Mouse (Mus musculus) hindbrain, postnatal 0 days (tissue): ENCODE measurements around the gene Eif6. TPM values are rescaled to one million over a fixed set of nuclear protein-coding genes. Genes with fewer than 3 reads are reported as not detected.
A peak's percentile ranks its signal among the peaks of the same experiment; 100 is the strongest.

Experiments
- ATAC-seq: fragments of 200-750 bp; cut with Nextera tagmentation; 2 replicates; pipeline ENCODE4 v1.8.0; 2017; ENCODE audit warnings: mild to moderate bottlenecking, moderate TSS enrichment, moderate library complexity
- DNase-seq: peaks from one replicate; pipeline ENCODE4 v3.0.0-alpha.2; 2015; ENCODE audit warnings: low spot score
- H3K27ac ChIP-seq: fragments of 300-500 bp; sonication (generic); 2 replicates; pipeline ENCODE4 v1.5.1; 2014; ENCODE audit warnings: mild to moderate bottlenecking
- H3K27me3 ChIP-seq: fragments of 300-500 bp; sonication (generic); 2 replicates; pipeline ENCODE4 v1.6.1; 2014; ENCODE audit warnings: low read length, mixed read lengths; ENCODE audit not compliant: insufficient read depth
- H3K36me3 ChIP-seq: fragments of 300-500 bp; sonication (generic); 2 replicates; pipeline ENCODE4 v1.6.1; 2014; ENCODE audit warnings: low read length, mixed read lengths; ENCODE audit not compliant: insufficient read depth
- H3K4me1 ChIP-seq: fragments of 300-500 bp; sonication (generic); 2 replicates; pipeline ENCODE4 v1.6.1; 2014; ENCODE audit warnings: antibody characterized with exemption, low read length, mixed read lengths; ENCODE audit not compliant: insufficient read depth
- H3K4me2 ChIP-seq: fragments of 300-500 bp; sonication (generic); 2 replicates; pipeline ENCODE4 v1.6.1; 2014; ENCODE audit warnings: low read depth, mild to moderate bottlenecking, low read length, moderate library complexity, mixed read lengths
- H3K4me3 ChIP-seq: fragments of 300-500 bp; sonication (generic); 2 replicates; pipeline ENCODE4 v1.5.1; 2014; ENCODE audit warnings: low read length
- H3K9ac ChIP-seq: fragments of 300-500 bp; sonication (generic); replicated peaks from 2 replicates; pipeline ENCODE4 v1.6.1; 2014; ENCODE audit warnings: mild to moderate bottlenecking, low read length, moderate library complexity, mixed read lengths
- H3K9me3 ChIP-seq: fragments of 300-500 bp; sonication (generic); 2 replicates; pipeline ENCODE4 v1.6.1; 2016; ENCODE audit warnings: low read length, mixed read lengths
- CTCF ChIP-seq: IDR thresholded peaks from 2 replicates; pipeline ENCODE4 v1.5.1; 2016; ENCODE audit warnings: antibody characterized with exemption, control low read depth, low read depth
- WGBS: fragments of 180-500 bp; shearing (Covaris S2); extraction: QIAGEN DNeasy Blood & Tissue Kit; methylation state at CpG from one replicate; pipeline ENCODE4 v1.1.7; 2014; 5-methylcytosine and 5-hydroxymethylcytosine counted together
- polyA plus RNA-seq: library from polyadenylated mRNA; unstranded; fragments of >200 nt; fragmentation: Nextera tagmentation; extraction: Ambion mirVana; gene quantifications from 2 replicates; pipeline ENCODE4 v1.2.1, GENCODE M21; 2015
- total RNA-seq: library from RNA; depleted of rRNA; stranded (reverse); fragments of >200 nt; gene quantifications from 2 replicates; pipeline ENCODE4 v1.2.3, GENCODE M21; 2014; rRNA removed

Gene Eif6
- total and polyA plus RNA-seq, 2 experiments from 2014 or later = 110 to 144 TPM

- Histone ChIP-seq H3K36me3 (no peaks in the 10 kb centered on the region), H3K27ac (peak within 1 kb of the TSS; percentile 96), H3K9me3 (no peaks in the 10 kb centered on the region), H3K4me2 (peak within 1 kb of the TSS; percentile 77), H3K4me3 (peak within 1 kb of the TSS; percentile 76), H3K4me1 (peaks cover 5% of the 10 kb centered on the region; the same call in 1 of the 2 replicates), H3K9ac (peak within 1 kb of the TSS; percentile 96), H3K27me3 (no peaks in the 10 kb centered on the region)
- TF ChIP-seq CTCF = no peak
- DNase-seq (peak; percentile 58), ATAC-seq (no peak; the same call in 1 of the 2 replicates)
- WGBS = 2% methylated on average over 55 of the region's 100 CpGs
Measured at GRCm38 (mm10) chr2:155774927-155775684, 51.6 kb downstream of the Eif6 start, which contains the start of gene Mmp24. Mmp24 (plus strand) TSS chr2:155775342.

GRCm38 (mm10) chr2:155774261-155774926 is 52.3 kb downstream of the Eif6 start:
- H3K9ac ChIP-seq = peak overlapping the region; percentile 96
- ATAC-seq = 0 out of 2 replicates have a peak, but pooled peaks have one; percentile 5
- H3K36me3 ChIP-seq = no peaks in the 10 kb centered on the region
- DNase-seq = no peak
- H3K27ac ChIP-seq = peak overlapping the region; percentile 96; the same call in 1 of the 2 replicates
- no peak for TF ChIP-seq CTCF
- WGBS = 55% methylated on average over 11 of the region's 11 CpGs
- H3K4me2 ChIP-seq = peak overlapping the region; percentile 77
- peak overlapping the region; percentile 76 for H3K4me3 ChIP-seq
- no peaks in the 10 kb centered on the region for H3K27me3 ChIP-seq
- H3K4me1 ChIP-seq = peaks cover 5% of the 10 kb centered on the region; the same call in 1 of the 2 replicates
- no peaks in the 10 kb centered on the region for H3K9me3 ChIP-seq

GRCm38 (mm10) chr2:155773664-155774063 is 53.1 kb downstream of the Eif6 start:
- no peaks in the 10 kb centered on the region for H3K27me3 ChIP-seq
- H3K4me3 ChIP-seq = no peak overlapping the region
- no peak overlapping the region for H3K27ac ChIP-seq
- peaks cover 5% of the 10 kb centered on the region; the same call in 1 of the 2 replicates for H3K4me1 ChIP-seq
- H3K9me3 ChIP-seq = no peaks in the 10 kb centered on the region
- TF ChIP-seq CTCF = no peak
- no peak for DNase-seq
- no peak overlapping the region for H3K9ac ChIP-seq
- no peak for ATAC-seq
- no peak overlapping the region for H3K4me2 ChIP-seq
- no peaks in the 10 kb centered on the region for H3K36me3 ChIP-seq
- WGBS = 61% methylated on average over 4 of the region's 4 CpGs

Other genes with a start within 250 kb of the Eif6 start
- gene Gss, start 234.1 kb downstream of the Eif6 start, total RNA-seq = 5.6 and 14.7 TPM in 2 replicates
- gene Gss, start 234.1 kb downstream of the Eif6 start, polyA plus RNA-seq = 15.3 and 15.4 TPM in 2 replicates
- 0.18 and 3.1 TPM in 2 replicates for gene Myh7b, start 215.7 kb downstream of the Eif6 start, total RNA-seq
- 3.4 and 3.9 TPM in 2 replicates for gene Myh7b, start 215.7 kb downstream of the Eif6 start, polyA plus RNA-seq
- 169 and 172 TPM in 2 replicates for gene Trpc4ap, start 134.5 kb downstream of the Eif6 start, total RNA-seq
- 127 and 129 TPM in 2 replicates for gene Trpc4ap, start 134.5 kb downstream of the Eif6 start, polyA plus RNA-seq
- gene Edem2, start 97.5 kb downstream of the Eif6 start, total RNA-seq = 32.0 and 40.7 TPM in 2 replicates
- gene Edem2, start 97.5 kb downstream of the Eif6 start, polyA plus RNA-seq = 27.9 and 35.2 TPM in 2 replicates
- not detected in 2 replicates for gene Gm17581, start 91.1 kb downstream of the Eif6 start, total RNA-seq
- gene Gm17581, start 91.1 kb downstream of the Eif6 start, polyA plus RNA-seq = not detected in 2 replicates
- gene Procr, start 75.8 kb downstream of the Eif6 start, total RNA-seq = 1.1 and 1.4 TPM in 2 replicates
- gene Procr, start 75.8 kb downstream of the Eif6 start, polyA plus RNA-seq = 1.6 and 2.6 TPM in 2 replicates
- gene Mmp24, start 51.6 kb downstream of the Eif6 start, total RNA-seq = 161 and 179 TPM in 2 replicates
- gene Mmp24, start 51.6 kb downstream of the Eif6 start, polyA plus RNA-seq = 12.2 and 12.4 TPM in 2 replicates
- 31.9 and 35.4 TPM in 2 replicates for gene BC029722, start 7.5 kb downstream of the Eif6 start, total RNA-seq
- 52.2 and 53.4 TPM in 2 replicates for gene BC029722, start 7.5 kb downstream of the Eif6 start, polyA plus RNA-seq
- not detected in 2 replicates for gene Fam83c, start 7.9 kb upstream of the Eif6 start, total RNA-seq
- 0.10 and 0.15 TPM in 2 replicates for gene Fam83c, start 7.9 kb upstream of the Eif6 start, polyA plus RNA-seq
- 38.0 and 39.4 TPM in 2 replicates for gene Uqcc1, start 103.4 kb upstream of the Eif6 start, total RNA-seq
- 55.6 and 61.4 TPM in 2 replicates for gene Uqcc1, start 103.4 kb upstream of the Eif6 start, polyA plus RNA-seq
- gene Gm15557, start 113.8 kb upstream of the Eif6 start, total RNA-seq = not detected in 2 replicates
- gene Gm15557, start 113.8 kb upstream of the Eif6 start, polyA plus RNA-seq = not detected in 2 replicates
- 1.3 and 3.4 TPM in 2 replicates for gene Gdf5, start 118.4 kb upstream of the Eif6 start, total RNA-seq
- 0.95 and 1.3 TPM in 2 replicates for gene Gdf5, start 118.4 kb upstream of the Eif6 start, polyA plus RNA-seq
- 20.8 and 24.9 TPM in 2 replicates for gene Cep250, start 129.5 kb upstream of the Eif6 start, total RNA-seq
- gene Cep250, start 129.5 kb upstream of the Eif6 start, polyA plus RNA-seq = 11.9 and 13.1 TPM in 2 replicates
- gene 6430550D23Rik, start 181.1 kb upstream of the Eif6 start, total RNA-seq = 0.50 and 1.3 TPM in 2 replicates
- gene 6430550D23Rik, start 181.1 kb upstream of the Eif6 start, polyA plus RNA-seq = 0.97 and 1.4 TPM in 2 replicates
- gene Ergic3, start 181.1 kb upstream of the Eif6 start, total RNA-seq = 288 and 352 TPM in 2 replicates
- gene Ergic3, start 181.1 kb upstream of the Eif6 start, polyA plus RNA-seq = 430 and 472 TPM in 2 replicates
- not detected in 2 replicates for gene Fer1l4, start 226.0 kb upstream of the Eif6 start, total RNA-seq
- gene Fer1l4, start 226.0 kb upstream of the Eif6 start, polyA plus RNA-seq = 0.15 TPM in 1 of 2 replicates, not detected in the other
- 7.9 and 18.5 TPM in 2 replicates for gene Spag4, start 238.2 kb upstream of the Eif6 start, total RNA-seq
- 8.3 and 8.7 TPM in 2 replicates for gene Spag4, start 238.2 kb upstream of the Eif6 start, polyA plus RNA-seq